Mouse (Mus musculus) adrenal gland, adult 10 weeks (tissue): ENCODE data around the gene Mfsd11. TPM values are rescaled to one million over a fixed set of nuclear protein-coding genes. Genes with fewer than 3 reads are reported as not detected.

Experiments
- polyA plus RNA-seq: library from polyadenylated mRNA; stranded (reverse); fragments of 350-450 nt; fragmentation: Illumina TruSeq; extraction: RNeasy Lipid Tissue Mini Kit (QIAGEN cat#74804); gene quantifications from one replicate; pipeline ENCODE4 v1.2.3, GENCODE M21; 2014; ENCODE audit warnings: low read depth, low replicate concordance

Mfsd11 gene
- polyA plus RNA-seq, result 21.5 TPM

GRCm38 (mm10) chr11:116852291-116852890 lies at the start of gene Mfsd11:
Gene Mfsd11 (plus strand): TSS chr11:116852440.

DNA sequence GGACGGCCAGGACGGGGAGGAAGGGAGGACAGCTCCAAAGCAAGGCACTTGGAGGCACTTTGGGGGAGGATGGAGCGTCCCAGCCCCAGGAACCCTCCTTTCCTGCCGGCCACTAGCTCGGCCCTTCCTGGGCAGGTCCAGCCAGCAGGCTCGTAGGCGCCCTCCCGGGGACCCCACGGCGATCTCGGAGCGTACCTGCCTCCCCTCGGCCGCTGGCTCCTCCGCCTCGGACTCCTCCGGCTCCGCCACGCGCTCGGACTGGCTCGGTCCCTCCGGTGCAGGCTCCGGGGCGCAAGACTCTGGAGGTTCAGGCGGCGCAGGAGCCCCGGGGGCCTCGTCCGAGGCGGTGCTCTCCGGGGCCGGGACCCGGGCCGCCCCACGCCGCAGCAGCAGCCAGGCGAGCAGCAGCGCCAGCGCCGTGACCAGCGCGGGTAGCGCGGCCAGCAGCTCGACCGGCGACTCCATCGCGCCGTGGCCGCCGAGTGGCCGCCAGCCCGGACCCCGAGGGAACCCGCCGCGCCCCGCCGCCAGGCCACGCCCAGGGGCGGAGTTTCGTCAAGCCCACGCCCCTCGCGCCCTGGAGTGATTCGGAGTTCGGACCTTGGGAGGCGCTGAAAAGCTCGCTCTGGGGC lies 24.6 kb upstream of the Mfsd11 start, which contains the start of gene Mxra7:
Gene Mxra7, minus strand, starts transcription at position 513 of the 632 bp plus-strand sequence.

DNA sequence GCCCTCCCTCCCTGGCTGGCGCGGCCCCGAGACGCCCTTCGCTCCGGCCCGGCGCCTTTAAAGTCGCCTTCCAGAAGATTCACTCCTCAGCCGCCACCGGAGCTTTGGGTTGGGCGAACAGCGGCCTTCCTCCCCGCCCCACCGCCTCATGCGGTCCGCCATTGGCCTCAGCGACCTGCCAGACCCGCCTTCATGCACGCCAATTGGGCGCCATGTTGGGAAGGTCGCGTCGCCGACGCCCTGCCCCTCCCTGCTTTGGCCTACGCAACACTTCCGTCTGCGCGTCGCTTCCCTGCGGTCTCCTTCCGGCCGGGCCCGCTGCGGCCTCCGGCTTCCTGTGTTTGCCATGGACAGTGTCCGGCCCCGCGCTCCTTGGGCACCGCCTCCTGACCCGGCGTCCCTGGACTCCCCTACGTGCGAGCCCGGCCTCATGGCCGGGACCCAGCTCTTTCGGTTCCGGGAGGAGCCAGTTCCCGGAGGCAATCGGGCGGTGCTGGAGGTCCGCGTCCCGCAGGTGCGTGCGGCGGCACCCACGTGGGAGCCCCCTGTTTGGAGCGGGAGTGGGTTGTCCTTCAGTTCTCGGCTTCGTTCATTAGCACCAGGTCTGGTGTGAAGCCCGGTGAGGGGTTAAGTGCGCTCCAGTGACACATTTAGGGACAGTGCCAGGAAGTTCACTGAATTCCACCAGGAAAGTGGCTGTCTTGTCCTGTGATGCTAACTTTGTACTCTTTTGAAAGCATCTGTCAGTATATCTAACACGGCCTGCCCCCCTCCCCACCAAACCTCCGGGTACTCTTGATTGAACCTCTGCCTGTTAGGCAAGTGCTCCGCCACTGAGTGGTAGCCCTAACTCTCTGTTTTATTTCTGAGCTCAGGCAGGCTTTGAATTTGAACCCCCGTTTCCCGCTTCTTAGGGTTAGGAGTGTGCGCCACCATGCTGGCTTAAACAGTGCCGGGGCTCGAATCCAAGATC lies 8.7 kb upstream of the Mfsd11 start, which contains the start of the genes Mettl23 and Jmjd6:
Gene Mettl23, plus strand, starts transcription at position 18 of the 973 bp plus-strand sequence.
Gene Jmjd6, minus strand, starts transcription at position 189 of the 973 bp plus-strand sequence.

DNA sequence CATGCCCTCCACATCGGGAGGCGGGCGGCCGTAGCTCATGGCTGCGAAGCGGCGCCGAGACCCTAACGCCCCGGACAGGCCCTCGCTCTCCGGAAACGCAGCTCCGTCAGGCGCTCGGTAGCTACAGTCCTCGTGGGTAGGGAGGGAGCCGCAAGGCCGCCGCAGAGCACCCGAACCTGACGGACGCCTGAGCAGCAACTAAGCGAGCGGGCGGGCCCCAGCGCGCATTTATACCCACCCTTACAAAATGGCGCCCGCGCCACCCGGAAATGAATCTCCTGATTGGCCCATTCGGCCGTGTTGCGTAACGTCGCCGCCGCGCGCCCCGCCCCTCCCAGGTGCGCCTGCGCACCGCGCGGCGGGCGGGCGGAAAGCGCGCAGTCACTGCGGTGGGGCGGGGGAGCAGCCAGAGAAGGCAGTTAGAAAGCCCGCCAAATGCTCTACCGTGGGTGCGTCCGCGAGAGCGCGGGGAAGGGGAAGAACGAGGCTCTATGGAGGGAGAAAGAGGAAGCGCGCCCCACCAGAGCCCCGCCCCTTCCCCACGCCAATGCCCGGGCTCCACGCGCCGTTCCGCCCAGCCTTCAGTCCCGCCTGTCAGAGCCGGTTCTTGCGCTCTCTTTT lies 761 bp downstream of the Mfsd11 start, which contains the start of gene Srsf2:
Gene Srsf2, minus strand, starts transcription at position 204 of the 621 bp plus-strand sequence.

DNA sequence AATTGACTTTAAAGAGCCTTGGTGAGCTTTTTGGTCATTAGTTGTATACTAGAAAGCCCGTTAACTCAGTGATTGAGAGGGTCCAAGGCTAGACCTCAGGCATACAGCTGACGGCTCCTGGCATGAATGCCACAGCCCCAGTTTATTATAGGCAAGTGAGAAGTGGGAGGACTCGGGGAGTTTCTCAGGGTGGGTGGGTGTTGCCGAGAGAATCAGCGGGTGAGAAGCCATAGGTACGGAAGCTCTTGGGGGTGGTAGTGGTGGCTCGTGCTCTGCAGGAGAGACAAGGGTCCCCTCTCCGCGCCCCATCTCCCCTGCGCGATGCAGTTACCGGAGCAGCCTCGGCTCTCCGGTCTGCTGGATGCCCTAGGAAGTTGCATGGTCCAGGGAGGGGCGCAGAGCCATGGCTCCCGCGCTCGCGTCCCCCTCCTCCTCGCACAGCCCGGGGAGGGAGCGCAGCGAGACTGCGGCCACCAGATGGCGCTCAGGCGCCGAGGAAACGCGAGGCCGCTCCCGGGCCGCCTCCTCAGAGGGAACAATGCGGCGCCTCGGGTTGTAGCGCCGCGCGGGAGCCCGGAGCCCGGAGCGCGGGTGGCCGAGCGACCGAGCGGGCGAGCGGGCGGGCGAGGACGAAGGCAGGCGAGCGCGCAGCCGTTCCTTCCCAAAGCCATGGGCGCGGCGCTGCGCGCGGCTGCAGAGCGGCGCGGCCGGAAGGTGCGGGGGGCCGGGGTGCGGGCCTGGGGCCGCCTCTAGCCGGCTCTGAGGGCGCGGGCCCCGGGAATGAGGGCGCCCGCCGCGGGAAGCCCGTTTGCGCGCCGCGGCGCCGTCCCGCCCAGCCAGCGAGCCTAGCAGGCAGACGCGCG lies 66.3 kb downstream of the Mfsd11 start, which contains the start of gene Mgat5b:
Gene Mgat5b, plus strand, starts transcription at position 541 of the 863 bp plus-strand sequence.

Other genes with a start within 250 kb of the Mfsd11 start
- not detected for gene Rhbdf2, start 225.4 kb upstream of the Mfsd11 start, polyA plus RNA-seq
- gene Prcd, start 198.9 kb upstream of the Mfsd11 start, polyA plus RNA-seq, result 1.9 TPM
- gene Cygb, start 198.1 kb upstream of the Mfsd11 start, polyA plus RNA-seq, result 1.9 TPM
- 0.23 TPM for gene St6galnac1, start 76.9 kb upstream of the Mfsd11 start, polyA plus RNA-seq
- gene Mxra7, start 24.4 kb upstream of the Mfsd11 start, polyA plus RNA-seq, result 28.5 TPM
- gene Mettl23, start 9.2 kb upstream of the Mfsd11 start, polyA plus RNA-seq, result 63.3 TPM
- 9.3 TPM for gene Jmjd6, start 9.0 kb upstream of the Mfsd11 start, polyA plus RNA-seq
- gene Srsf2, start 654 bp downstream of the Mfsd11 start, polyA plus RNA-seq, result 468 TPM
- gene Mgat5b, start 66.4 kb downstream of the Mfsd11 start, polyA plus RNA-seq, result not detected